Mouse (Mus musculus): ENCODE data around the gene Mak. TPM values are rescaled to one million over a fixed set of nuclear protein-coding genes. Genes with fewer than 3 reads are reported as not detected.
A peak's percentile ranks its signal among the peaks of the same experiment; 100 is the strongest.

Mak gene
- polyA plus RNA-seq, 1 experiment = not detected

GRCm38 (mm10) chr13:40986081-40986480 lies 93.4 kb downstream of the Mak start:
- Histone ChIP-seq H3K27ac (ENCODE audit: insufficient read depth, low read length) (no peak overlapping the region), H3K4me3 (ENCODE audit: insufficient read depth, low read length) (no peak overlapping the region), H3K4me1 (ENCODE audit: control insufficient read depth, insufficient read depth, low read length) (no peaks in the 10 kb centered on the region)
- TF ChIP-seq CTCF (IDR thresholded peaks at IDR 0.05; ENCODE audit: borderline replicate concordance, insufficient read depth, low read length) (no peak), POLR2A (IDR thresholded peaks at IDR 0.05; ENCODE audit: low read depth, low read length) (no peak)

- TF ChIP-seq CTCF (IDR thresholded peaks at IDR 0.05; ENCODE audit: borderline replicate concordance, insufficient read depth, low read length) (no peak), POLR2A (IDR thresholded peaks at IDR 0.05; ENCODE audit: low read depth, low read length) (no peak)
- no peaks in the 10 kb centered on the region for H3K4me1 ChIP-seq (ENCODE audit: control insufficient read depth, insufficient read depth, low read length)
- H3K27ac ChIP-seq (ENCODE audit: insufficient read depth, low read length) = peak overlapping the region; percentile 81
- H3K4me3 ChIP-seq (ENCODE audit: insufficient read depth, low read length) = no peak overlapping the region
These were observed 96.7 kb downstream of the Mak start for GRCm38 (mm10) chr13:40982759-40983158.

GRCm38 (mm10) chr13:40979321-40979720 lies 100.2 kb downstream of the Mak start:
- TF ChIP-seq CTCF (IDR thresholded peaks at IDR 0.05; ENCODE audit: borderline replicate concordance, insufficient read depth, low read length) (no peak), POLR2A (IDR thresholded peaks at IDR 0.05; ENCODE audit: low read depth, low read length) (no peak)
- no peak overlapping the region for H3K4me3 ChIP-seq (ENCODE audit: insufficient read depth, low read length)
- no peak overlapping the region for H3K27ac ChIP-seq (ENCODE audit: insufficient read depth, low read length)
- H3K4me1 ChIP-seq (ENCODE audit: control insufficient read depth, insufficient read depth, low read length) = no peaks in the 10 kb centered on the region

GRCm38 (mm10) chr13:40978652-40979051 lies 100.9 kb downstream of the Mak start:
- no peaks in the 10 kb centered on the region for H3K4me1 ChIP-seq (ENCODE audit: control insufficient read depth, insufficient read depth, low read length)
- TF ChIP-seq CTCF (IDR thresholded peaks at IDR 0.05; ENCODE audit: borderline replicate concordance, insufficient read depth, low read length) (no peak), POLR2A (IDR thresholded peaks at IDR 0.05; ENCODE audit: low read depth, low read length) (no peak)
- no peak overlapping the region for H3K4me3 ChIP-seq (ENCODE audit: insufficient read depth, low read length)
- H3K27ac ChIP-seq (ENCODE audit: insufficient read depth, low read length) = no peak overlapping the region

GRCm38 (mm10) chr13:40977609-40978008 lies 101.9 kb downstream of the Mak start:
- H3K27ac ChIP-seq (ENCODE audit: insufficient read depth, low read length) = no peak overlapping the region
- no peak overlapping the region for H3K4me3 ChIP-seq (ENCODE audit: insufficient read depth, low read length)
- no peak for TF ChIP-seq POLR2A (IDR thresholded peaks at IDR 0.05; ENCODE audit: low read depth, low read length)
- peak; percentile 85; the same call in 1 of the 2 replicates for TF ChIP-seq CTCF (IDR thresholded peaks at IDR 0.05; ENCODE audit: borderline replicate concordance, insufficient read depth, low read length)
- H3K4me1 ChIP-seq (ENCODE audit: control insufficient read depth, insufficient read depth, low read length) = no peaks in the 10 kb centered on the region

Other genes with a start within 250 kb of the Mak start
- 12.5 and 12.8 TPM in 2 replicates for gene Gcnt2, start 220.0 kb downstream of the Mak start, polyA plus RNA-seq (2011; ENCODE audit: insufficient read length, low read depth, missing spikeins)
- gene Pak1ip1, start 78.7 kb downstream of the Mak start, polyA plus RNA-seq (2011; ENCODE audit: insufficient read length, low read depth, missing spikeins) = 54.7 and 60.7 TPM in 2 replicates
- gene Tmem14c, start 63.4 kb downstream of the Mak start, polyA plus RNA-seq (2011; ENCODE audit: insufficient read length, low read depth, missing spikeins) = 91.8 and 109 TPM in 2 replicates
- gene Gcm2, start 31.3 kb upstream of the Mak start, polyA plus RNA-seq (2011; ENCODE audit: insufficient read length, low read depth, missing spikeins) = not detected in 2 replicates
- not detected in 2 replicates for gene Sycp2l, start 34.6 kb upstream of the Mak start, polyA plus RNA-seq (2011; ENCODE audit: insufficient read length, low read depth, missing spikeins)
- gene Elovl2, start 140.7 kb upstream of the Mak start, polyA plus RNA-seq (2011; ENCODE audit: insufficient read length, low read depth, missing spikeins) = 0.14 TPM in 1 of 2 replicates, not detected in the other
- gene Smim13, start 170.1 kb upstream of the Mak start, polyA plus RNA-seq (2011; ENCODE audit: insufficient read length, low read depth, missing spikeins) = 21.5 and 28.8 TPM in 2 replicates
- gene Gm17364, start 194.3 kb upstream of the Mak start, polyA plus RNA-seq (2011; ENCODE audit: insufficient read length, low read depth, missing spikeins) = not detected in 2 replicates